Mouse (Mus musculus) ES-E14 (cell line): ENCODE data around the gene Fzd10.

Source experiments
- HCFC1 ChIP-seq: IDR thresholded peaks from 2 replicates; pipeline ENCODE4 v1.6.1; 2012; ENCODE audit warnings: low read length, inconsistent platforms, borderline replicate concordance; ENCODE audit not compliant: insufficient read depth
- MAFK ChIP-seq: IDR thresholded peaks from 2 replicates; pipeline ENCODE4 v1.6.1; 2014; ENCODE audit warnings: mild to moderate bottlenecking, low read depth, low read length, inconsistent platforms; ENCODE audit not compliant: insufficient read depth

DNA sequence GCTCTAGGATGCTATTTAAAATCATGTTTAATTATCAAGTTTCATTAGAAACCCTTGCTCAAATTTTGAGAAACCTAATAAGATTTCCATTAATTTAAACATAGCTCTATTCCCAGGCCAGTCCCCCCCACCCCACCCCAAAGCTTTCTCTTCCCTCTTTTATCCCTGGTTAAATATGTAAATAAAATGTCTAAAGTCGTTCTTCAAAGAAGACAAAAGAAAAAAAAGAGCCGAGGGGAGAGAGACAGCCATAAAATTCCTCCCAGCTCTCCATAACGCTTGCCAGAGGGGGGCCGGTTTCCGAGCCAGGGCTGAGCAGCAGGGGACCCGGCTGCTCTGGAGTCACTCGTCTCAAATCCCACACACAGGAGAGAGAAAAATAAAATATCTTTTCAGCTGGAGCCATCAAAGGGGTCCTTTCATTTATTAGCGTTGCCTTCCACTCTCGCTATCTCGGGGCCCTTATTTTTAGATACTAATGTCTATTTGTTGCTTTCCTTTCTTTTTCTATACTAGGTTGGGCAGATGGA lies 2.4 kb upstream of the Fzd10 start:
- TF ChIP-seq HCFC1 (no peak), MAFK (no peak)
